Mouse (Mus musculus) testis, adult 10 weeks (tissue): ENCODE measurements around the gene Specc1l. TPM values are rescaled to one million over a fixed set of nuclear protein-coding genes. Genes with fewer than 3 reads are reported as not detected.

Experiments used
- polyA plus RNA-seq: library from polyadenylated mRNA; stranded (reverse); fragments of 350-450 nt; fragmentation: Illumina TruSeq; extraction: RNeasy Lipid Tissue Mini Kit (QIAGEN cat#74804); gene quantifications from one replicate; pipeline ENCODE4 v1.2.3, GENCODE M21; 2014; ENCODE audit warnings: low read depth, low replicate concordance

Specc1l gene
- 15.3 TPM for polyA plus RNA-seq

GRCm38 (mm10) chr10:75211807-75212645, at the start of gene Specc1l:
Specc1l (plus strand) TSS chr10:75212073.

GRCm38 (mm10) chr10:75316872-75316907, 104.8 kb downstream of the Specc1l start, which contains the start of gene Adora2a:
Adora2a (plus strand) TSS chr10:75316877.

Other genes with a start within 250 kb of the Specc1l start
- 0.63 TPM for gene Gnaz, start 244.9 kb upstream of the Specc1l start, polyA plus RNA-seq
- 8.4 TPM for gene Rsph14, start 179.5 kb upstream of the Specc1l start, polyA plus RNA-seq
- 4.6 TPM for gene Rab36, start 175.0 kb upstream of the Specc1l start, polyA plus RNA-seq
- gene Bcr, start 151.5 kb upstream of the Specc1l start, polyA plus RNA-seq, result 13.4 TPM
- gene Adora2a, start 104.8 kb downstream of the Specc1l start, polyA plus RNA-seq, result not detected
- 0.07 TPM for gene Upb1, start 189.0 kb downstream of the Specc1l start, polyA plus RNA-seq